Mouse (Mus musculus): Measurements from ENCODE around the gene Armc9. TPM values are rescaled to one million over a fixed set of nuclear protein-coding genes. Genes with fewer than 3 reads are reported as not detected.

The Armc9 gene
- polyA plus RNA-seq, 1 experiment from 2014 or later, result 37.0 TPM

DNA sequence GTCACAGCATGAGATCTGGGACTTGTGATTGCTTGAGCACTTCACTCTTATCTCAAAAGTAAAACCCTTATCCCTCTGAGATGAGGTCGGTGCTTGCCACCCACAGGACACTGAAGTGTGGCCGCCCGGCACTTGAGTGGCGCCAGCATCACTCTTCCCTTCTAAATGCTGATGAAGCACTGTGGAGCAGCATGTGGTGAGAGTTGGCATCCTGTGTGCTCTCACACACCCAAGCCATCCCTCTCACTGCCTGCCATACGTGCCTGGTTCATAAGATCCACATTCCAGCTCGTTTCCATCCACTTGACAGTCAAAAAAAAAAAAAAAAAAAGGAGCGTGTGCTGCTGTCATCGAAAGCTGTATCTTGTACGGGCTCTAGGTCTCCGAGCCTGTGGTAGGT lies 80.5 kb downstream of the Armc9 start:
- Histone ChIP-seq H3K4me3 (no peak overlapping the region), H3K9ac (no peak overlapping the region), H3K27ac (no peak overlapping the region), H3K4me1 (no peaks in the 10 kb centered on the region; the same call in 1 of the 2 replicates), H3K36me3 (no peaks in the 10 kb centered on the region), H3K9me3 (no peaks in the 10 kb centered on the region), H3K4me2 (replicated peaks) (no peak overlapping the region), H3K27me3 (replicated peaks) (no peaks in the 10 kb centered on the region)
- no peak for ATAC-seq (ENCODE audit: low FRiP score, low read depth)
- WGBS, result 88% methylated on average over 10 of the region's 10 CpGs

DNA sequence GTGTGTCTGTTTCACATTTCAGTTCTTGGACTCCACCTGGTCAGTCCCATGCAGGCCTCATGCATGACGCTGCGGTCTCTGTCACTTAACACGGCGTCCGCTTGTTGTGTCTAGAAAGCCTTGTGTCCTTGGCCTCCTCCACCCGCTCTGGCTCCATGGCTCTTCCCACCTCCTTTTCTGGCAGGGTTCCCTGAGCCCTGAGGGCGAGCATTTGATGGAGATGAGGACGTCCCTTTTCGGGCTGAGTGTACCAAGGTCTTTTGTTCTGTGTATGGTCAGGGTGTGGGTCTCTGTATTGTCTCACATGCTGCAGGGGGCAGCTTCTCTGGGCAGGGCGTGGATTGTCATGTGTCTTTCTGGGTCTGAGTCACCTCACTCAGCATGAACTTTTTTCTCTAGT lies 81.9 kb downstream of the Armc9 start:
- Histone ChIP-seq H3K27ac (no peak overlapping the region), H3K36me3 (no peaks in the 10 kb centered on the region), H3K9ac (no peak overlapping the region), H3K4me2 (replicated peaks) (no peak overlapping the region), H3K4me3 (no peak overlapping the region), H3K9me3 (no peaks in the 10 kb centered on the region), H3K4me1 (no peaks in the 10 kb centered on the region; the same call in 1 of the 2 replicates), H3K27me3 (replicated peaks) (no peaks in the 10 kb centered on the region)
- WGBS, result 67% methylated on average over 10 of the region's 10 CpGs
- ATAC-seq (ENCODE audit: low FRiP score, low read depth), result no peak

DNA sequence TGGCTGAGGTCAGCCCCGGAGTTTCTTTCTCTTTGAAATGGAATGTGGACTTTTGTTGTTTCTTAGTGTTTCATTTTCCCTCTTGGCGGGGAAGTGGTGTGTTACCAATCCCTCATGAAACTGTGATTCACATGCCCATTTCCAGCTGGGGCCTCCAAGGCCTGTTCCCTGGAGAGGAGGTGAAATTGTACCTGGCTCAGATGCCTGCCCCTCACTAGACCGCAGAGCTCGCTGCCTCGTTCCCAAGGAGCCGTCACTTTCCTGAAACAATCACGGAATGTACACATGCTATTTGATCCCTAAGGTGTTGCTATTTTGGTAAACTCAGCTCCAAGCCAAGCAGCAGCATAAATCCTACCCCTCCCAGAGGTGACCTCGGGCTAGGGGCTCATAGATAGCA lies 84.4 kb downstream of the Armc9 start:
- Histone ChIP-seq H3K36me3 (no peaks in the 10 kb centered on the region), H3K27ac (no peak overlapping the region), H3K4me3 (no peak overlapping the region), H3K27me3 (replicated peaks) (no peaks in the 10 kb centered on the region), H3K9ac (no peak overlapping the region), H3K4me1 (no peaks in the 10 kb centered on the region; the same call in 1 of the 2 replicates), H3K9me3 (no peaks in the 10 kb centered on the region), H3K4me2 (replicated peaks) (no peak overlapping the region)
- ATAC-seq (ENCODE audit: low FRiP score, low read depth), result no peak
- WGBS, result 77% methylated on average over 8 of the region's 8 CpGs

DNA sequence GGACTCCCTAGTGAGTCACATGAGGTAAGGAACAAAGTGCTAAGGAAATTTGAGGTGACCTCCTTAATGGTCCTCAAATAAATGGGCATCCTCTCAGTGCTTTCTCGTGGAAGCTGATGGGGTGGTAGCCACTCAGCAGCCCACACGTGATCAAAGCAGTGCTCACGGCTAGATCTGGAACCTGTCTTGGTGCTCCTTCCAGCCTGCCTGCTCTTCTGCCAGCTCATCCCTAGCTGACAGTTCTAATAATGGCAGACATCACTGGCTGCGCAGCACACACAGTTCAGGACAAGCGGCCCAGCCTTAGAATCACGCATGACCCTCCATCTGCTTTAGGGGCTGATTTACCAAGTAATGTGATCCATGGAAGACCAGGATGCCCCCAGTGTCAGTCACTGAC lies 85.3 kb downstream of the Armc9 start:
- no peak overlapping the region for H3K4me2 ChIP-seq (replicated peaks)
- ATAC-seq (ENCODE audit: low FRiP score, low read depth), result no peak
- peaks cover 6% of the 10 kb centered on the region for H3K36me3 ChIP-seq
- 89% methylated on average over 6 of the region's 6 CpGs for WGBS
- no peaks in the 10 kb centered on the region for H3K9me3 ChIP-seq
- no peak overlapping the region for H3K4me3 ChIP-seq
- no peaks in the 10 kb centered on the region; the same call in 1 of the 2 replicates for H3K4me1 ChIP-seq
- H3K27ac ChIP-seq, result no peak overlapping the region
- H3K27me3 ChIP-seq (replicated peaks), result no peaks in the 10 kb centered on the region
- H3K9ac ChIP-seq, result no peak overlapping the region

DNA sequence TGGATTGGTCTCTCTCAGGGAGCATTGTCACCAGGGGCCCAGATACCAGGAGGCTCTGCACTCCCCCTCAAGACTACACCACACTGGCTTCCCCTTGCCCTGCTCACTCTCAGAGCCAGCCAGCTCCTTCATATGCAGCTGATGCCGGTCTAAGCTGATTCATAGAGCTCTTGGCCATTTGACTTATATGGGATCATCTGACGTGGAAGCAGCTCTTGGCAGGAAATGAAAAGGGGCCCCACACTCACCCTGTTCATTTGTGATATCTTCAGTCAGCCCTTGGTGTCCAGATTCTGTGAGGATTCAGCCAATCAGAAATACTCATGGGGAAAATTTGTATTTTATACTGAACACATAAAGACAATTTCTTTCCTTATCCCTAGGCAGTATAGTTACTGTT lies 86.4 kb downstream of the Armc9 start:
- no peak overlapping the region for H3K4me2 ChIP-seq (replicated peaks)
- no peaks in the 10 kb centered on the region for H3K27me3 ChIP-seq (replicated peaks)
- H3K9me3 ChIP-seq, result no peaks in the 10 kb centered on the region
- WGBS, result 79% methylated on average over 2 of the region's 2 CpGs
- no peak overlapping the region for H3K4me3 ChIP-seq
- no peaks in the 10 kb centered on the region; the same call in 1 of the 2 replicates for H3K4me1 ChIP-seq
- no peak overlapping the region for H3K27ac ChIP-seq
- peaks cover 15% of the 10 kb centered on the region for H3K36me3 ChIP-seq
- H3K9ac ChIP-seq, result no peak overlapping the region
- ATAC-seq (ENCODE audit: low FRiP score, low read depth), result no peak

DNA sequence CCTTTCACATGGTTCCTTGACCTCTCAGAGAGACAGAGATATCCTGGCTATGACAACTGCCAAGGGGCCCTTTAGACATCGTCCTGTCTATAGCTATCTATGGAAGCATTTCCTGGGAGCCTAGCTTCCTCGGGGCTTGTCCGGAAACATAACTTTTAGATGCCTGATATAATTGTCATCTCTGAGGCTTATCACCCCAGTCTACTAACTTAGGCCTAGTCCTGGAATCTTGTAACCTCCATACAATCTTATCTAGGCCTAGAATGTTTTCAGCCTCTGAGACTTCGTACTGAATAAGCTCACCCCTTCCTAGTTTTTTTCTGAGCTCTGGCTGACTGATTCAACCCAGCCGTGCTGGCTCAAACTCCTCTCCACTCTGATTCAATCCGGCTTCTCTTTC lies 88.9 kb downstream of the Armc9 start:
- Histone ChIP-seq H3K36me3 (peaks cover 17% of the 10 kb centered on the region), H3K9ac (no peak overlapping the region), H3K4me3 (no peak overlapping the region), H3K4me2 (replicated peaks) (no peak overlapping the region), H3K9me3 (no peaks in the 10 kb centered on the region), H3K27me3 (replicated peaks) (no peaks in the 10 kb centered on the region), H3K27ac (no peak overlapping the region), H3K4me1 (no peaks in the 10 kb centered on the region)
- ATAC-seq (ENCODE audit: low FRiP score, low read depth), result no peak
- 89% methylated on average over 6 of the region's 6 CpGs for WGBS

DNA sequence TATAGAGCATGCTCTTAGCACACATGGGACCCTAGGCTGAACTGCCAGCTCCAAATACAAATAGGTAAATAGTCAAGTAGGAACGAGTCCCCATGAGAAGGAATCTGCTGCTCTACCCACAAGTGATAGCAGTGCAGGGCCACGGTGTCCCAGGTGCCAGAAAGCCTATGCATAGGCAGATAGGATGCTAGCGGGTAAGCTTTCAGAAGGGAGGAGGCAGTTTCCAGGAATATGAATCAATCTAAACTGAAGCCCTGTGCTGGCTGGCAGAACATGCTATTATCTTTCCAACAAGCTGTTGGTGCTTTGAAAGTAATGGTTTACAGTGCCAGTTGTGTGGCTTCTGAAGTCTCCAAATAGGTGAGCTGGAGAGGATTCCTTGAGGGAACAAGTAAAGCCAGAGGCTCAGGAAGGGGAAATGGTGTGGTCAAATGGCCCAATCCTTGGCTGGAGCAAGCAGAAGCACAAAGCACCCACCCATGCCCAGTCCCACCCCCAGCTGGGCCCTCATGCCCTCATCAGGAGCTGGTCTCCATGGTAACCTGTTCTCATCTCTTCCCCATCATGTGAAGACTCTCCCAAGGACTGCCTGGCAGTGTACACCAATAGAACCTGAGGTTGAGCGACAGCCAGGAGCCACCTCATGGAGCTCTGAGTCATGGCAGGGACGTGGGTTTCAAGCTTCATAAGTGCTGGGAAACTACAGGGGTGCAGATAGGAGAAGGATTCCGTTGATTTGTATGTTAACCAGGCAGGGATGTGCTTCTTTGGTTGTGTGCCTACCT lies 90.9 kb downstream of the Armc9 start:
- no peak overlapping the region for H3K27ac ChIP-seq
- H3K27me3 ChIP-seq (replicated peaks), result no peaks in the 10 kb centered on the region
- H3K36me3 ChIP-seq, result peaks cover 30% of the 10 kb centered on the region
- WGBS, result 88% methylated on average over 6 of the region's 6 CpGs
- no peak overlapping the region for H3K4me3 ChIP-seq
- H3K4me1 ChIP-seq, result no peaks in the 10 kb centered on the region
- no peak overlapping the region for H3K4me2 ChIP-seq (replicated peaks)
- H3K9me3 ChIP-seq, result no peaks in the 10 kb centered on the region
- no peak for ATAC-seq (ENCODE audit: low FRiP score, low read depth)
- H3K9ac ChIP-seq, result no peak overlapping the region

DNA sequence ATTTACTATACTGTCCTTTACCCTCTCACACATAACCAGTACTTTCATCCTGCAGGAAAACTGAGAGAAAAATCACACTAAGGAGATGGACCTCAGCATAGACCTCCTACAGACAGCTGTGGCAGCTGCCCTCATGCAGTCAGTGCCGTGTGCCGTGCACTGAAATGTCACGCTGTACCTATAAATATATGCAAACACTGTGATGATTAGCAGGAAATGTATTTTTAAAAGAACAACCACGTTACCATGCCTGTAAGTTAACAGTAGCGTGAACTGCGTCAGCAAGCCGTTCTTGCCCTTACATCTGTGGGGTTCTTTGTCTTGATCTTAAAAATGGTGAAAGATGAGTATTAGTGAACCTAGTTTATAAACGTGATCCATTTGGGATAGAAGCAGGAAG lies 98.8 kb downstream of the Armc9 start:
- peaks cover 17% of the 10 kb centered on the region for H3K36me3 ChIP-seq
- no peak for ATAC-seq (ENCODE audit: low FRiP score, low read depth)
- H3K4me1 ChIP-seq, result no peaks in the 10 kb centered on the region
- no peak overlapping the region for H3K4me2 ChIP-seq (replicated peaks)
- no peak overlapping the region for H3K4me3 ChIP-seq
- no peak overlapping the region for H3K27ac ChIP-seq
- no peaks in the 10 kb centered on the region for H3K9me3 ChIP-seq
- no peaks in the 10 kb centered on the region for H3K27me3 ChIP-seq (replicated peaks)
- no peak overlapping the region for H3K9ac ChIP-seq
- 92% methylated on average over 8 of the region's 8 CpGs for WGBS

DNA sequence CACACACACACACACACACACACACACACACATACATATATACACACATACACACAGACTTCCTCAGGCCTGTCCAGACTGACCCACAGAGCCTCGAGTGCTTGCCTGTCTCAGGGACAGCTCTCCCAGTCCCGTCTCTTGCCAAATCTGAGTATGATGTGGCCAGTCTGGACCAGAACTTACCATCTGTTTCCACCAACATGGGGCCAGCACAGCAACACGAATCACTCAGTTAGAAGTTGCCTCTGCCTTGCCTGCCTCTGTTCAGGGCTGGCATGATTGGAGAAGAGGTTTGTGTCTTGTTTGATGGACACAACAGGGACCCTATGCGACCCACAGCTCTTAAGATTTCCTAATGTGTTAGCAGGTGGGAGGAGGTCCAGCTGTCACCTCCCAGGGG lies 101.7 kb downstream of the Armc9 start:
- H3K4me1 ChIP-seq, result no peaks in the 10 kb centered on the region
- no peaks in the 10 kb centered on the region for H3K27me3 ChIP-seq (replicated peaks)
- H3K9ac ChIP-seq, result no peak overlapping the region
- no peak overlapping the region for H3K27ac ChIP-seq
- ATAC-seq (ENCODE audit: low FRiP score, low read depth), result no peak
- WGBS, result 71% methylated on average over 4 of the region's 4 CpGs
- no peaks in the 10 kb centered on the region for H3K9me3 ChIP-seq
- no peak overlapping the region for H3K4me2 ChIP-seq (replicated peaks)
- peaks cover 3% of the 10 kb centered on the region; the same call in 1 of the 2 replicates for H3K36me3 ChIP-seq
- H3K4me3 ChIP-seq, result no peak overlapping the region

DNA sequence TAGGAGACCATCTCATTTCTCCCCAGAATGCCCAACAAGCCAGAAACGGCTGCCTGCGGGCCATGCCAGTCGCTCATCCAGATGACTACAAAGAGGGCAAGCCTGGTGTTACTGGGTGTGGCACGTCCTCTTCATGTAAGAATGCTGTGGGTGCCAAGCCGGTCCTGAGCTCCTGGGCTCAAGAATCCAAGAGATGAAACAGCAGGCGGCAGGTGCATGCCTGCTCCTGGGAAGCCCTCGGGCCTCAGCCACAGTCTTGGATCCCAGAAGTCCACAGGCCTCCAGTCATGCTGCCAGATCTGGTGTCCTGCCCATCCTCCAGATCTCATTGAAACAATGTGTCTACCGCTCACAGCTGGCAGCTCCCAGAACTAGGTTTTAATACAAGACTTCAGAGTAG lies 102.6 kb downstream of the Armc9 start:
- Histone ChIP-seq H3K27me3 (replicated peaks) (no peaks in the 10 kb centered on the region), H3K27ac (no peak overlapping the region), H3K36me3 (peaks cover 3% of the 10 kb centered on the region; the same call in 1 of the 2 replicates), H3K4me3 (no peak overlapping the region), H3K9ac (no peak overlapping the region), H3K9me3 (no peaks in the 10 kb centered on the region), H3K4me1 (no peaks in the 10 kb centered on the region), H3K4me2 (replicated peaks) (no peak overlapping the region)
- no peak for ATAC-seq (ENCODE audit: low FRiP score, low read depth)
- WGBS, result 96% methylated on average over 8 of the region's 8 CpGs

DNA sequence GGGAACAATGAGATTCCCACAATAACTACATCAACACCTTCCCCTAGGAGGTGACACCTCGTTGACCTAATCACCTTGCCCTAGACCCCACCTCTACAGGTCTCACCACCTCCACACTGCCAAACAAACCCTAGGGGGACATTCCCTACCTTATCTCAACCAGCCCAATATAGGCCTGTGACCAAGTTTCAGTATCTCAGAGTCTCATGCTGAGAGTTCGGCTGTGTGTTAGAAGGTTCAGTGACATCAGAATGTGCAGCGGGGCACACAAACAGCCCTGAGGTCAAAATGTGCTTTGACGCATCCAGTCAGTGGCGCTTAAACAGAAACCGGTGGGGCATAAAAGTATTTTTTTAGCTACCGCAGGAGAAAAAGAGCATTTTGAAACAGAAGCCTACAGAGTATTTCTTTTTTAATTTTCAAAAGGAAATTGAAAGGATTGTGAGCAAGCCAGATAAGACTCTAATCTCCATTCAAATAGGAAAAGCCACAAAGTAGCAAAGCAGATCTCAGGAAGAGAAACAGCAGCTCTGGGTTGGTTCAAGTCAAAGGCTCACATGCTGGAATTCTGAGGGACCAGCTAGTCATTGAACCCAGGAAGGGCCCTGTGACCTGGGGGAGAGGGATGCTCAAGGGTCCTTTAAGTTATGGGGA lies 103.7 kb downstream of the Armc9 start:
- ATAC-seq (ENCODE audit: low FRiP score, low read depth), result no peak
- Histone ChIP-seq H3K4me1 (no peaks in the 10 kb centered on the region), H3K27me3 (replicated peaks) (no peaks in the 10 kb centered on the region), H3K27ac (no peak overlapping the region), H3K4me2 (replicated peaks) (no peak overlapping the region), H3K9ac (no peak overlapping the region), H3K4me3 (no peak overlapping the region), H3K9me3 (no peaks in the 10 kb centered on the region), H3K36me3 (0 out of 2 replicates have a peak, but pooled peaks cover 3% of the 10 kb centered on the region)
- WGBS, result 85% methylated on average over 7 of the region's 7 CpGs

DNA sequence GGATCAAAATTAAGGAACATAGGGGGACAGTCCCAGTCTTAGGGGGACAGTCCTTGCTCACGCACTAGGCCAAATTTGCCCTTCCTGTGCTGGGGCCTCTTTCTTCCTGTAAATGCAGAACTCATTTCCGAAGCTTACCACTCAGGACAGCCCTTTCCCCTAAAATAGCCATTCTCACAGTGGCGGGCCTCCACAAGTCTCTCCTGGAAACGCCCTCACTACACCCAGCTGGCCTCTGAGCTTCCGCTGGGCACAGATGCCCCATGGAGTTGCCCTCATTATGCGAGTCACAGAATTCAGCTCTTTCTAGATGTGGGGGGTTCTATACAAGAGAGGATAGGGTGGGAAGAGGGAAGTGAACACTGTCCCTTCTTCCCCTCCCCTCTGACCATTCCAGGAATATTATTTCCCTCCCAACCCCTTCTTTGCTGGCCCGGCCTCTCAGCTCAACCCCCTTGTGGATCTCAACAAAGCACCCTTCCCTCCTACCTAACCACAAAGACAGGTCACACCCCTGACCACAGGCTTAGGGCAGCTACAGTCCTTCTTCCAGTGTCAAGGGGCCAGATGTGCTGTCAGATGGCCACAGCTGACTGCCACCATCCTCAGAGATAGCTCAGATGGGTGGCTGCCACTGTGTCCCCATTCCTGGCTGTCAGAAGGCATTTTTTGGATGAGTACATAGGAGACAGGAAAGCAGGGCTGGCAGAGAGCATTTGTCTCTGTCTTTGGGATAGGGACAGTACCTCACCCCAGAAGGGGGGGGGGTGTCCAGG lies 109.2 kb downstream of the Armc9 start:
- Histone ChIP-seq H3K9ac (no peak overlapping the region), H3K36me3 (no peaks in the 10 kb centered on the region), H3K9me3 (no peaks in the 10 kb centered on the region), H3K4me3 (no peak overlapping the region), H3K4me1 (no peaks in the 10 kb centered on the region), H3K4me2 (replicated peaks) (no peak overlapping the region), H3K27ac (no peak overlapping the region), H3K27me3 (replicated peaks) (no peaks in the 10 kb centered on the region)
- ATAC-seq (ENCODE audit: low FRiP score, low read depth), result no peak
- 65% methylated on average over 7 of the region's 7 CpGs for WGBS
